Mouse (Mus musculus) Patski (cell line): ENCODE results near the gene Rnf186. TPM values are rescaled to one million over a fixed set of nuclear protein-coding genes. Genes with fewer than 3 reads are reported as not detected.
A peak's percentile ranks its signal among the peaks of the same experiment; 100 is the strongest.
"Not testable (repeated sequence)": the region's sequence is repeated elsewhere in the genome, so short reads cannot be mapped to it uniquely, and the experiment has no call there.

Source experiments
- ATAC-seq: fragments of 100-300 bp; one replicate; pipeline ENCODE4 v1.8.0; 2021
- CTCF ChIA-PET: fragments of 350-600 bp; sonication (Branson Sonifier 250); formaldehyde crosslinking; loops from one replicate; lab custom pipeline; 2022; ENCODE audit warnings: inconsistent platforms; lab: Charles Lee
- POLR2A ChIA-PET: fragments of 350-600 bp; sonication (Branson Sonifier 250); formaldehyde crosslinking; loops from one replicate; lab custom pipeline; 2022; ENCODE audit warnings: antibody characterized with exemption, inconsistent platforms; lab: Charles Lee
- DNase-seq: peaks from one replicate; pipeline ENCODE4 v3.0.0-alpha.2; 2011; ENCODE audit warnings: low read depth, low spot score
- H3K27me3 ChIP-seq: fragments of 371-371 bp; one replicate; pipeline ENCODE4 v1.5.1; 2021
- CTCF ChIP-seq: fragments of 100-300 bp; IDR thresholded peaks from one replicate; pipeline ENCODE4 v1.5.1; 2021
- in situ Hi-C: fragments of 300-500 bp; cut with MboI; formaldehyde crosslinking; loops from 3 replicates; pipeline ENCODE4 v1.11.1; 2018; ENCODE audit warnings: low pct_unique_long_range_greater_than_20kb, mixed read lengths
- polyA plus RNA-seq: library from polyadenylated mRNA; unstranded; gene quantifications from one replicate; pipeline ENCODE4 v1.2.3, GENCODE M21; 2021

Gene Rnf186
- polyA plus RNA-seq, 1 experiment from 2014 or later, result not detected

DNA sequence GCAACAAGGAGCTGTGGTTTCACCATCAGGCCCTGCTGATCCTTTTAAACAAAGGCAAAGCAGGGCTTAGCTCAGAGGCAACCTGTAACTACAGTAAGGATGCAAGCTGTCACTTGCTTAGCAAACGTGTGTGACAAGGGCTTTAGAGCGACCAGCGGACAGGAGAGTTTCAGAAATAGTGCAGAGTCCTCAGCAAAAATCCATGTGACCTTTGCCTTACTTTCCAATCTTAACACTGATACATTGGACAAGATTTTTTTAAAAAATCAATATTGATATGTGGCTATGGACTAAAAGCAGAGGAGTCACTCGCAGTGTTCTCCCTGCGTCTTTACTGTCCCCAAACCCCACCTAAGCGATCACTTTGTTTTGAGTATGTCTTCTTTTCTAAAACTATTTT lies 4.5 kb downstream of the Rnf186 start:
- ATAC-seq (no peak), DNase-seq (no peak)
- CTCF ChIA-PET, result interaction anchor here (1.6 kb wide), 1 partner anchor 45 kb away, joined by 3 read pairs; no protein-coding TSS in a partner anchor
- H3K27me3 ChIP-seq, result peaks cover 4% of the 10 kb centered on the region
- no peak for TF ChIP-seq CTCF
- POLR2A ChIA-PET, result interaction anchor here (0.6 kb wide), 1 partner anchor 1598 kb away, joined by 3 read pairs; no protein-coding TSS in a partner anchor
- in situ Hi-C loops, result no loop called here

GRCm38 (mm10) chr4:138972139-138972826 lies 5.4 kb downstream of the Rnf186 start:
- ATAC-seq (peak; percentile 68), DNase-seq (peak; percentile 42)
- ChIA-PET POLR2A (interaction anchor here (1.1 kb wide), 1 partner anchor 31 kb away, joined by 3 read pairs; no protein-coding TSS in a partner anchor), CTCF (interaction anchor here (1.6 kb wide), 1 partner anchor 46 kb away, joined by 3 read pairs; no protein-coding TSS in a partner anchor)
- peaks cover under 1% of the 10 kb centered on the region for H3K27me3 ChIP-seq
- no peak for TF ChIP-seq CTCF
- in situ Hi-C loops, result no loop called here

DNA sequence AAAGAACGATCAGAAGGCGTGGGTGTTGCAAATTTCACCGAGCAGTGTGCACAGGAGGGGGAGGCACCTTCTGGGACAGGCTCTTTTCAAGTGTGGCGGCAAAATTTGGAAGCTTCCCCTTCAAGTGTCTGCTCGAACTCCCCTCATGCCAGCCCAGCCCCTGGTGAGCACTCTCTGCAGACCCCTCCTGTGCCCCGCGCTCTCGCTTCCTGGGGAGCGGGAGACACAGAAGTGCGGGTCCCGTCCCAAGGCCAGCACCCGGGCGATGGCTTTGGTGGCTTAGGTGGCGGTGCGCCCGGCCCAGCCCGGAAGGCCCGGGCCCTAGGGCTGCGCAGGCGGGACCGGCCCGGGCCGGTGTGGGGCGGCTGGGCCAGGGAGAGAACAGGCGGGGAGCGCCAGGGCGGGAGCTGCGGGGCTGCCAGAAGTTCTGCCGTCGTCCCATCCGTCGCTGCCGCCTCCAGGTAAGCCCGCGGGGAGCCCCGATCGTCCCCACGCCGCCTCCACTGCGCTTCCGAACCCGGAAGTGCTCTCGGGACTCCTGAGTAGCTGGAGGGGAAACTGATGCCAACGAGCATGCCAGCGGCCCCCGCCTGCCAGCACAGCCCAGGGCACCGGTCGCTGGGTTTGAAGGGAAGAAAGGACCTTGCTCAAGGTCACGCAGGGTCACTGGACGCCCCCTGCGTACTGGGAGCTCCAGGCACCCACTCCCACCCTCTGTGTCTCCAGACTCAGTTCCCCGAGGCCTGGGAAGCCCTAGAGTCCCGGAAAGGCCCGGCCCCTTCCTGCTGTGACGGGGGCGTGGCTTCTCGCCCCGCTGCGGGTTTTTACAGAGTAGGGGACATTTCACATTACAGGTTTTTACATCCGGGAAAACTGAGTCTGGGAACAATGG lies 6.2 kb downstream of the Rnf186 start, which contains the start of gene Tmco4:
Gene Tmco4, plus strand, starts transcription at position 62 of the 892 bp plus-strand sequence.
- in situ Hi-C loops, result no loop called here
- ATAC-seq (peak; percentile 63), DNase-seq (peak; percentile 28)
- no peaks in the 10 kb centered on the region for H3K27me3 ChIP-seq
- ChIA-PET CTCF (no interaction called here), POLR2A (interaction anchor here (1.1 kb wide), 1 partner anchor 31 kb away, joined by 3 read pairs; no protein-coding TSS in a partner anchor)
- TF ChIP-seq CTCF, result no peak

DNA sequence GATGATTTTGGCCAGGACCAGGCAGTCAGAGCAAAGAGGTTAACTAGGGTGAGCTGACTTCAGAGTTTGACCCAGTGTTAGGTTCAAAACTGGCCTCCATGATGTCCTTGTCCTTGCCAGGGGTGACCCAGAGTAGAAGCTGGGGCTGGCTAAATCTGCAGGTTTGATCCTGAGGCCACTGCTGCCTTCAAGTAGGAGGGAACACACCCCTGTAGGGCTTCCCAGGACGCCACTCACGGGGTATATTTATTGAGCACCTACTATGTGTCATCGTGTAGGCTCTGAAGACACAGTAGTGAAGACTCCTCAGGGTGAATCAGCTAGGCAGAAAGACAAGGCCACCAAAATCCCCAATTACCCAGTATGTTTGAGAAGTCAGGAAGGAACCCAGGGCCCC lies 6.8 kb downstream of the Rnf186 start:
- in situ Hi-C loops, result no loop called here
- no peak for ATAC-seq
- no peak for DNase-seq
- H3K27me3 ChIP-seq, result no peaks in the 10 kb centered on the region
- ChIA-PET POLR2A (no interaction called here), CTCF (no interaction called here)
- no peak for TF ChIP-seq CTCF

DNA sequence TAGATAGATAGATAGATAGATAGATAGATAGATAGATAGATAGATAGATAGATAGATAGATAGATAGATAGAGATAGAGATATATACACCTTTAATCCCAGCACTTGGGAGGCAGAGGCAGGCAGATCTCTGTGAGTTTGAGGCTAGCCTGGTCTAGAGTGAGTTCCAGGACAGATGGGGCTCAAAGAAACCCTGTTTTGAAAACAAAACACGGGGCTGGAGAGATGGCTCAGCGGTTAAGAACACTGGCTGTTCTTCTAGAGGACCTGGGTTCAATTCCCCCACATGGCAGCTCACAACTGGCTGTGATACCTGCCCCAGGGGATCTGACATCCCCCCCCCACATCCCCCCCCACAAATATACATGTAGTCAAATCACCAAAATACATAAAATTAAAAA lies 7.6 kb downstream of the Rnf186 start:
- CTCF ChIA-PET, DNase-seq, ATAC-seq, in situ Hi-C loops, H3K27me3 ChIP-seq, POLR2A ChIA-PET: not testable (repeated sequence)

DNA sequence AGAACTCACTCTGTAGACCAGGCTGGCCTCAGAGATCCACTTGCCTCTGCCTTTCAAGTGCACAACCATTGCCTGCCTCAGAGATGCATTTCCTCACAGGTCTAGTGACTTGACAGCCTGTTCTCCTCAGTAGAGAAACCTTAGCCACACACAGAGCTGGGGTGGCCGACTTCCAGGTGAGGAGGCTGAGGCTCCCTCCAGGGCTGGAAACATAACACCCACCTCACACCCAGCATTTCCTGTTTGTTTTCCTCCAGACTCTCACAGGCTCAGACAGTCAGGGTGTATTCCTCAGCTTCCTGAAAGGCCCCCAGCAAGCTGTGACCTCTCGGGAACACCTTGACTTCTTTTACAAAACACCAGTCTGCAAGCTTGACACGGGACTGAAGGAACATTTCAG lies 8.3 kb downstream of the Rnf186 start:
- ChIA-PET POLR2A (no interaction called here), CTCF (no interaction called here)
- DNase-seq (no peak), ATAC-seq (no peak)
- in situ Hi-C loops, result no loop called here
- no peak for TF ChIP-seq CTCF
- H3K27me3 ChIP-seq, result no peaks in the 10 kb centered on the region

DNA sequence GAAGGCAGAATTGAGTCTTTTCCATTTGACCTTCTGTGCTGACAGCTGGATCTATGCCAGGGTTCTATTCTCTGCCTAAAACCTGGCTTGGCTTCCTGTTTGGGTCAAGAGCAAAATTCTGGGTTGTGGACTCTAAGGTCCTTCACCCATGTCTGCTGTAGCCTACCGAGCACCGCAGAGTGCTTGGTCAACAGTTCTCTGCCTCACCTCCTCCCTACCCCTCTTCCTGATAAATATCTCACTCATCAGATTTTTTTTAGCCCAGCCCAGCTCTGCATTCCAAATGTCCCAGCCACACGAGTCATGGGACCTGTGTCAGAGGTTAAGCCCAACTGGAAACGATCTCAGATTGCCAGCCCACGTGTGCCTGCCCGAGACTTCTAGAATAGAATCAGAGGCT lies 9.1 kb downstream of the Rnf186 start:
- no peaks in the 10 kb centered on the region for H3K27me3 ChIP-seq
- POLR2A ChIA-PET, result interaction anchor here (0.7 kb wide), 1 partner anchor 146 kb away, joined by 3 read pairs; no protein-coding TSS in a partner anchor
- ATAC-seq (no peak), DNase-seq (no peak)
- in situ Hi-C loops, result no loop called here
- CTCF ChIA-PET, result no interaction called here
- TF ChIP-seq CTCF, result no peak

DNA sequence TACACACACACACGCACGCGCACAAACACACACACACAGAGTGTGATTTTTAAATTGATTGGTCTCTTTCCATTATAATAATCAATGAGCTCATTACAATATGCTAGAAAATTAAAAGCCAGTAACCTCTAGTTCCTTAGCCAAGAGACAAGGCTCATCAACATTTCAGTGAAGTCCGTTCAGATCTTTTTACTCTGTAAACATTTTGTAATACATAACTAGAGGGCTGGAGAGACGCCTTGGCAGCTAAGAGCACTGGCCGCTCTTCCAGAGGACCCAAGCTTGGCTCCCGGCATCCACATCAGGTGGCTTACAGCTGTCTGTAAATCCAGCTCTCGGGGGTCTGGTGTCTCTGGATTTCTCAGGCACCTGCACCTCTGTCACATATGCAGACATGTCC lies 13.1 kb downstream of the Rnf186 start:
- no peak for TF ChIP-seq CTCF
- CTCF ChIA-PET, result no interaction called here
- DNase-seq, result no peak
- no peaks in the 10 kb centered on the region for H3K27me3 ChIP-seq
- no peak for ATAC-seq
- POLR2A ChIA-PET, result no interaction called here
- in situ Hi-C loops, result no loop called here

- no peaks in the 10 kb centered on the region for H3K27me3 ChIP-seq
- ChIA-PET POLR2A (no interaction called here), CTCF (no interaction called here)
- no peak for DNase-seq
- no peak for TF ChIP-seq CTCF
- ATAC-seq, result no peak
- in situ Hi-C loops, result no loop called here
These were observed 14.0 kb downstream of the Rnf186 start for GRCm38 (mm10) chr4:138980771-138981420.

DNA sequence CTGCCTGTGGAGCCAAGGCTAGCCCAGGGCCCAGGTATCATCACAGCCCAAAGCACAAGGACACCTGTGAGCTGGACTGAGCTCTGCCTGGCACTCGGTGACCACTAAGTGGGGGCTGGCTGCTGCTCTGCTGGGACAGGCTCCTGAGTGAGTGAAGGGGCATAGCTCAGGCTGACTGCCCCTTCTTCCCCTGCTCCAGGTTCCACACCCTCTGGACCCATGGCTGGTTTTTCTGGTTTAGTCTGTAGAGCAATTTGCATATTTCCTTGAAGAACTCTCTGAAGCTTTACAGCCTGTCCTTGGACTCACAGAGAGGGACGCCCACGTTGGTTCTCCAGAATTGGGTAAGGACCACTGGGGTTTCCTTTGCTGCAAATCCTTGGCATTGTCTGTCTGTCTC lies 16.5 kb downstream of the Rnf186 start:
- ATAC-seq, result no peak
- no peak for DNase-seq
- POLR2A ChIA-PET, result interaction anchor here (0.5 kb wide), 1 partner anchor 42 kb away, joined by 3 read pairs; no protein-coding TSS in a partner anchor
- in situ Hi-C loops, result no loop called here
- TF ChIP-seq CTCF, result no peak
- CTCF ChIA-PET, result no interaction called here
- no peaks in the 10 kb centered on the region for H3K27me3 ChIP-seq
